Mouse (Mus musculus): ENCODE results near the gene Hoxc9. TPM values are rescaled to one million over a fixed set of nuclear protein-coding genes. Genes with fewer than 3 reads are reported as not detected.

The Hoxc9 gene
- total and polyA plus RNA-seq, 3 experiments = 0.12 to 0.26 TPM; not detected in 1

DNA sequence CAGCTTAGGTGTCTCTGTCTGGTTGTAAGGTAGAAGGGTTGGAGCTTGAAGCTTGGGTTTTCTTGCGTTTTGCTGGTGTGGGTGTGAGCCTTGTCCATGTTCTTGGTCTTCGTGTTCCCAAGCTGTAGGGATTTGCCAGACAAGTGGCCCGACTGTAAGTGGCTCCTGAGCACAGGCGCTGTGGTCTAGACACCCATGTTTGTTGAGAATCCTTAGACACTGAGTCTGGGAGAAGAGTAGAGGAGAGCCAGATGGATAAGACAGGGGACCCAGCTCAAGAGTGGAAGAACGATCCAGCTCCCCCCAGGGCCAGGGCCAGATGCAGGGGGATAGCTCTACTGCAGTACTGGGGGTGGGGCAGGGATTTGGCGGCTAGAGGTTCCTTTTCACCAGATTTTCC, 3.5 kb upstream of the Hoxc9 start:
- dilution Hi-C loops (cut with MboI; ENCODE audit: extremely low pct_ligation_motif_present, extremely low pct_unique_long_range_greater_than_20kb, low sequenced_read_pairs) = no loop called here
- no peaks in the 10 kb centered on the region for H3K79me2 ChIP-seq (replicated peaks; ENCODE audit: control insufficient read depth, extremely low read depth, insufficient read depth, poor library complexity, severe bottlenecking)

DNA sequence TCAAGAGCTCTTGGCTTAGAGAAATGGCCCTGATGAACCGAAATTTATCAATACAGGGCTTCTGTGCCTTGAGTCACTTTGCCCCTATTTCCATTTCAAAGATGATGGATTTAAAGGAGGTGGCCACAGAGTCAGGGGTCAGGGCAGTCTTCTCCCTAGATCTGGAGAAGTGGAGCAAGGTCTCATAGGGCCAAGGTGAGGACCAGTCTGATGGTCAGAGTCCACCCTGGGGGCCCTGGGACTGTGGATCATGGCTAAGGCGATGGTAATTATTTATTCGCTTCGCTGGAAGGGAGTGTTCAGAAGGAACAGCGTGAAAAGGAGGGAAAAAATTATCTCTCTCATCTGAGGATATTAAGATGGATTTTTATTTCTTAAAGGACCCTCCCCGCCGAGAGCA, 1.2 kb upstream of the Hoxc9 start:
- H3K27me3 ChIP-seq (replicated peaks) = peaks cover 92% of the 10 kb centered on the region
- H3K4me1 ChIP-seq (ENCODE audit: control insufficient read depth in 1 of 2, insufficient read depth in 2 of 2) = peaks cover 5 to 27% of the 10 kb centered on the region in 2 experiments
- H3K9me3 ChIP-seq (replicated peaks; ENCODE audit: low read length) = no peaks in the 10 kb centered on the region
- TF ChIP-seq KAT2A (IDR thresholded peaks at IDR 0.05; ENCODE audit: insufficient replicate concordance, low read length) = no peak
- DNase-seq (ENCODE audit: extremely low read depth) = no peak
- no peak overlapping the region for H3K27ac ChIP-seq (ENCODE audit: insufficient read depth, low read depth)
- H3K4me3 ChIP-seq (replicated peaks in 1 of 3; ENCODE audit: low read depth in 2 of 3, low read length in 2 of 3, poor library complexity in 1 of 3) = no peak overlapping the region
- H3K79me2 ChIP-seq (replicated peaks; ENCODE audit: control insufficient read depth, extremely low read depth, insufficient read depth, poor library complexity, severe bottlenecking) = no peaks in the 10 kb centered on the region
- no peaks in the 10 kb centered on the region for H3K36me3 ChIP-seq (replicated peaks in 1 of 2; ENCODE audit: control insufficient read depth in 1 of 2, insufficient read depth in 1 of 2, low read length in 1 of 2)
- dilution Hi-C loops (cut with MboI; ENCODE audit: extremely low pct_ligation_motif_present, extremely low pct_unique_long_range_greater_than_20kb, low sequenced_read_pairs) = no loop called here
- in situ Hi-C loops (cut with MboI; ENCODE audit: low pct_ligation_motif_present, low pct_unique_long_range_greater_than_20kb, low sequenced_read_pairs) = no loop called here
- no peak overlapping the region for H3K9ac ChIP-seq (ENCODE audit: insufficient read depth, low read depth)
- no peak overlapping the region for H3K4me2 ChIP-seq (ENCODE audit: insufficient read depth, low read depth, poor library complexity, severe bottlenecking)

More for the DNA sequence above, 3.5 kb upstream of the Hoxc9 start:
- Histone ChIP-seq H3K27me3 (replicated peaks) (peaks cover 92% of the 10 kb centered on the region), H3K9ac (ENCODE audit: insufficient read depth, low read depth) (no peak overlapping the region), H3K4me1 (ENCODE audit: control insufficient read depth in 1 of 2, insufficient read depth in 2 of 2) (peaks cover 5 to 8% of the 10 kb centered on the region in 2 experiments), H3K4me3 (replicated peaks in 1 of 3; ENCODE audit: low read depth in 2 of 3, low read length in 2 of 3, poor library complexity in 1 of 3) (no peak overlapping the region), H3K9me3 (replicated peaks; ENCODE audit: low read length) (no peaks in the 10 kb centered on the region), H3K27ac (ENCODE audit: insufficient read depth, low read depth) (no peak overlapping the region), H3K36me3 (replicated peaks in 1 of 2; ENCODE audit: control insufficient read depth in 1 of 2, insufficient read depth in 1 of 2, low read length in 1 of 2) (no peaks in the 10 kb centered on the region), H3K4me2 (ENCODE audit: insufficient read depth, low read depth, poor library complexity, severe bottlenecking) (0 out of 2 replicates have a peak overlapping the region, but pooled peaks have one; percentile 0)
- no peak for DNase-seq (ENCODE audit: extremely low read depth)
- in situ Hi-C loops (cut with MboI; ENCODE audit: low pct_ligation_motif_present, low pct_unique_long_range_greater_than_20kb, low sequenced_read_pairs) = no loop called here
- TF ChIP-seq TBP (conservative IDR thresholded peaks at IDR 0.05; ENCODE audit: low read depth, low read length) (no peak), POLR2A (IDR thresholded peaks at IDR 0.05; ENCODE audit: low read depth, low read length) (no peak), ZNF384 (IDR thresholded peaks at IDR 0.05; ENCODE audit: low read depth, low read length) (no peak), USF2 (conservative IDR thresholded peaks at IDR 0.05; ENCODE audit: low read depth, low read length) (no peak), E2F4 (IDR thresholded peaks at IDR 0.05; ENCODE audit: insufficient replicate concordance, low read depth, low read length) (no peak), MAFK (IDR thresholded peaks at IDR 0.05; ENCODE audit: insufficient replicate concordance, low read length) (no peak), ZC3H11A (IDR thresholded peaks at IDR 0.05; ENCODE audit: low read depth, low read length) (no peak), SMC3 (IDR thresholded peaks at IDR 0.05; ENCODE audit: low read depth, low read length) (no peak), EP300 (IDR thresholded peaks at IDR 0.05; ENCODE audit: low read length) (no peak), CTCF (conservative IDR thresholded peaks at IDR 0.05 in 1 of 2, IDR thresholded peaks at IDR 0.05 in 1 of 2; ENCODE audit: low read depth in 2 of 2, low read length in 2 of 2) (no peak), CHD2 (IDR thresholded peaks at IDR 0.05; ENCODE audit: low read length) (no peak), UBTF (IDR thresholded peaks at IDR 0.05; ENCODE audit: low read depth, low read length) (no peak), HCFC1 (IDR thresholded peaks at IDR 0.05; ENCODE audit: low read depth, low read length) (no peak), KAT2A (IDR thresholded peaks at IDR 0.05; ENCODE audit: insufficient replicate concordance, low read length) (no peak), IRF4 (IDR thresholded peaks at IDR 0.05; ENCODE audit: low read depth, low read length) (no peak), MYC (IDR thresholded peaks at IDR 0.05; ENCODE audit: low read depth, low read length) (no peak), ZMIZ1 (IDR thresholded peaks at IDR 0.05; ENCODE audit: low read depth, low read length) (no peak), MAX (IDR thresholded peaks at IDR 0.05; ENCODE audit: low read length) (no peak), RCOR1 (conservative IDR thresholded peaks at IDR 0.05; ENCODE audit: low read depth, low read length) (no peak), CHD1 (IDR thresholded peaks at IDR 0.05; ENCODE audit: low read depth, low read length) (no peak)

Data from CH12.LX (cell line).